Mouse (Mus musculus) liver, embryonic 14.5 days (tissue): ENCODE results near the gene Slc45a2. TPM values are rescaled to one million over a fixed set of nuclear protein-coding genes. Genes with fewer than 3 reads are reported as not detected.

Experiments used
- ATAC-seq: fragments of 200-750 bp; cut with Nextera tagmentation; 2 replicates; pipeline ENCODE4 v1.8.0; 2017; ENCODE audit warnings: moderate number of reproducible peaks, mild to moderate bottlenecking, moderate library complexity; ENCODE audit not compliant: insufficient read depth
- DNase-seq, 3 experiments: peaks; one replicate each; pipeline ENCODE4 v3.0.0-alpha.2; 2012 to 2013; ENCODE audit warnings: low read depth in 3 of 3, low spot score in 3 of 3
- H3K27ac ChIP-seq: fragments of 300-500 bp; sonication (generic); 2 replicates; pipeline ENCODE4 v1.5.1; 2014; ENCODE audit warnings: moderate library complexity, mild to moderate bottlenecking, control low read depth, inconsistent platforms
- H3K27me3 ChIP-seq: fragments of 300-500 bp; sonication (generic); 2 replicates; pipeline ENCODE4 v1.6.1; 2014; ENCODE audit warnings: mild to moderate bottlenecking, low read length, moderate library complexity; ENCODE audit not compliant: control insufficient read depth, insufficient read depth
- H3K36me3 ChIP-seq: fragments of 300-500 bp; sonication (generic); replicated peaks from 2 replicates; pipeline ENCODE4 v1.6.1; 2014; ENCODE audit warnings: low read depth; ENCODE audit not compliant: control insufficient read depth, insufficient read depth
- H3K4me1 ChIP-seq, 2 experiments: fragments of 200-500 bp in 1 of 2; fragments of 300-500 bp in 1 of 2; sonication (generic) in 1 of 2; replicated peaks; 2 replicates each; pipeline ENCODE4 v1.6.1; 2012 to 2014; ENCODE audit warnings: antibody characterized with exemption in 1 of 2, inconsistent platforms in 1 of 2, low read length in 1 of 2; ENCODE audit not compliant: control insufficient read depth in 2 of 2, insufficient read depth in 2 of 2
- H3K4me2 ChIP-seq: fragments of 300-500 bp; sonication (generic); 2 replicates; pipeline ENCODE4 v1.6.1; 2014; ENCODE audit warnings: low read depth, mild to moderate bottlenecking, control low read depth, moderate library complexity
- H3K4me3 ChIP-seq, 2 experiments: fragments of 200-500 bp in 1 of 2; fragments of 300-500 bp in 1 of 2; sonication (generic) in 1 of 2; 2 replicates each; pipeline ENCODE4 v1.5.1; 2012 to 2014; ENCODE audit warnings: low read depth in 2 of 2, low read length in 2 of 2, mild to moderate bottlenecking in 2 of 2, control low read depth in 1 of 2, inconsistent platforms in 1 of 2, moderate library complexity in 1 of 2; ENCODE audit not compliant: insufficient read depth in 1 of 2
- H3K9ac ChIP-seq: fragments of 300-500 bp; sonication (generic); replicated peaks from 2 replicates; pipeline ENCODE4 v1.6.1; 2014; ENCODE audit warnings: mild to moderate bottlenecking, control low read depth, moderate library complexity
- H3K9me3 ChIP-seq: fragments of 300-500 bp; sonication (generic); 2 replicates; pipeline ENCODE4 v1.6.1; 2016; ENCODE audit warnings: low read length, mixed read lengths; ENCODE audit not compliant: control insufficient read depth
- CTCF ChIP-seq: IDR thresholded peaks from 2 replicates; pipeline ENCODE4 v1.5.1; 2016; ENCODE audit warnings: antibody characterized with exemption, low read depth, control low read depth
- EP300 ChIP-seq: IDR thresholded peaks from 2 replicates; pipeline ENCODE4 v1.6.1; 2016; ENCODE audit warnings: antibody characterized with exemption, low read depth
- WGBS: fragments of 180-500 bp; shearing (Covaris S2); extraction: QIAGEN DNeasy Blood & Tissue Kit; methylation state at CpG from one replicate; pipeline ENCODE4 v1.1.7; 2014; ENCODE audit not compliant: insufficient replicate concordance; 5-methylcytosine and 5-hydroxymethylcytosine counted together
- polyA plus RNA-seq, 2 experiments: library from polyadenylated mRNA; depleted of rRNA in 1 of 2; stranded (reverse) in 1 of 2; unstranded in 1 of 2; fragments of >200 nt; fragmentation: Nextera tagmentation in 1 of 2; extraction: Ambion mirVana in 1 of 2; gene quantifications; 2 replicates each; pipeline versions ENCODE4 v1.2.1 to v1.2.3; 2012 to 2014

The Slc45a2 gene
- polyA plus RNA-seq, 2 experiments, result 0.01 TPM; not detected in 1

DNA sequence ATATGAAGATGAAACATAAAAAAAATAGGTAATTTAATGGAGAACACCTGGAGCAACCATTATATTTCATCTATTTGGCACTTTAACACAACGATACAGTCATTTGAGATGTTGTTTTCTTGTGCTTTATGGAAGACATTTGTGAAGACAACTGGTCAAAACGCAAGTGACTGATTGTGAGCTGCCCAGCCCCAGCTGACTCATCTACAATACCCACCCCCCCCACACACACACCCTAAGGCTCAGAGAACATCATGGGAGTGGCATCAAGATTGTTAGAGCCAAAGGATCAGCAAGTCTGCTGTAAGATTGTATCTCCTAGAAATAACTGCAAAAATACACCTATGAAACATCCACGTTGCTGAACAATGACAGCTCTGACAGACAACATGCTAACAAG is 31.1 kb upstream of the Slc45a2 start:
- no peak overlapping the region for H3K27ac ChIP-seq
- WGBS, result 41% methylated on average over 3 of the region's 3 CpGs
- TF ChIP-seq CTCF (no peak), EP300 (no peak)
- ATAC-seq, result no peak
- no peaks in the 10 kb centered on the region for H3K27me3 ChIP-seq
- no peak overlapping the region for H3K9ac ChIP-seq
- no peak overlapping the region for H3K4me3 ChIP-seq
- no peaks in the 10 kb centered on the region for H3K9me3 ChIP-seq
- no peaks in the 10 kb centered on the region for H3K4me1 ChIP-seq
- DNase-seq, result no peak
- H3K36me3 ChIP-seq, result no peaks in the 10 kb centered on the region
- no peak overlapping the region for H3K4me2 ChIP-seq

DNA sequence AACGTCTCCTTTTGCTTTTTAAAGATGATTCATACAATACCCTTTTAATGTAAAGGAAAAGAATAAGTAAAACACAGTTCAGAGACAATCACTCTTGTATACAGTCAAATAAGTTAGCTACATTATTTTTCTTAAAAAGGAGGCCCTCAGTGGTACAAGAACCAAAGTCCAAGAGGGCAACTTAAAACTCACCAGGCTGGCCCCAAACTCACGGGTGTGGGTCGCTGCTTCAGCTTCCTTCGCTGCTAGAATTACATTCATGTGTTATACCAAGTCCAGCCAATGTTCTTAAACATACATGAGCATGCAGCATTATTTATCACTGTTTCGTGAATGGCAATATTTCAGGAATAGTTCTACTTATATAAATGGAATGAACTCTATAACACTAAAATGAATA is 29.7 kb upstream of the Slc45a2 start:
- 61% methylated on average over 5 of the region's 5 CpGs for WGBS
- DNase-seq, result no peak
- H3K9ac ChIP-seq, result no peak overlapping the region

DNA sequence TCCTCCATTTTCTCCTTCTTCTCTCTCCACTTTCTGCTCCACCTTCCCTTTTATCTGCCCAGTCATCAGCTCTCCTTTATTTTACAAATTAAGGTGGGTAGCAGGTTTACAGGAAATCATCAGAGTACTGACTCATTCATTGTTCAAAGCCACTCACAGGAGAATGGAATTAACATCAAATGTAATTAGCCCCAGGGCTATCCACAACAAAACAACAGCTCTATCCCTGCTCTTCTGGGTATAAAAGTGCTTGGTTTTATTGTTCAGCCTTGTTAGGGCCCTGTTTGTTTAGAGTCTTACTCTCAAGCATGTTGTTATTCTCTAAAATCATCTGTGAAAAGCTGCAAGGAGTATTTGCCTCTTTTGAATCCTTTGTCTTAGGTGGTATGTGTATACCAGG is 23.4 kb upstream of the Slc45a2 start:
- no peak overlapping the region for H3K4me3 ChIP-seq
- no peak for ATAC-seq
- no peak for DNase-seq

More for the DNA sequence above, 29.7 kb upstream of the Slc45a2 start:
- ATAC-seq, result no peak
- no peak overlapping the region for H3K4me2 ChIP-seq
- no peak overlapping the region for H3K27ac ChIP-seq
- H3K4me3 ChIP-seq, result no peak overlapping the region
- H3K9me3 ChIP-seq, result no peaks in the 10 kb centered on the region
- no peaks in the 10 kb centered on the region for H3K27me3 ChIP-seq
- no peaks in the 10 kb centered on the region for H3K36me3 ChIP-seq
- H3K4me1 ChIP-seq, result no peaks in the 10 kb centered on the region
- TF ChIP-seq CTCF (no peak), EP300 (no peak)

DNA sequence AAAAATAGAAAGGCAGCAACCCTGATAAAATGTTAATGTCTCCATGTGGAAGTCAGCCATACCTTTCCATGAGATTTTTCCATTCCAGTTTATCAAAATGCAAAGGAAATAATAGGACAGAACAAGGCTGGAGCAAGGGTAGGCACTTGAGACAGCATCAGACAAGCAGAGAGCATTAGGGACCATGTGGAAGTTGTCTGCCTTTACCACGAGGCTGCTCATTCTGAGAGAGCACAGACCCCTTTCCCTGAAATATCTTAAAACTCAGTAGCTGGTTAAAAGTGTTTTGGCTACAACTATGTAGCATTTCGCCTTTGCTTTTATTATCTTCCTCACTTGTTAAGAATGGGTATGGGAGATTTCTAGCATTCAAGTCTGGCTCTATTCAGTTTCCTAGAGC is 19.8 kb upstream of the Slc45a2 start:
- DNase-seq, result no peak
- 48% methylated on average over 2 of the region's 2 CpGs for WGBS
- H3K9ac ChIP-seq, result no peak overlapping the region
- peaks cover 0 to 7% of the 10 kb centered on the region in 2 experiments; a peak in 2 of 4 replicates for H3K4me1 ChIP-seq
- no peak for TF ChIP-seq EP300
- TF ChIP-seq CTCF, result no peak
- no peak for ATAC-seq
- H3K36me3 ChIP-seq, result no peaks in the 10 kb centered on the region
- H3K27ac ChIP-seq, result no peak overlapping the region
- H3K9me3 ChIP-seq, result no peaks in the 10 kb centered on the region
- H3K4me2 ChIP-seq, result peak overlapping the region; percentile 74
- H3K27me3 ChIP-seq, result no peaks in the 10 kb centered on the region
- H3K4me3 ChIP-seq, result peak overlapping the region in 1 of 2 experiments; percentile 64; a peak in 1 of 4 replicates

More for the DNA sequence above, 23.4 kb upstream of the Slc45a2 start:
- TF ChIP-seq CTCF, result no peak
- no peak for TF ChIP-seq EP300
- Histone ChIP-seq H3K27ac (no peak overlapping the region), H3K36me3 (no peaks in the 10 kb centered on the region), H3K9me3 (no peaks in the 10 kb centered on the region), H3K9ac (no peak overlapping the region), H3K4me1 (peaks cover 0 to 5% of the 10 kb centered on the region in 2 experiments; a peak in 2 of 4 replicates), H3K4me2 (no peak overlapping the region), H3K27me3 (no peaks in the 10 kb centered on the region)

DNA sequence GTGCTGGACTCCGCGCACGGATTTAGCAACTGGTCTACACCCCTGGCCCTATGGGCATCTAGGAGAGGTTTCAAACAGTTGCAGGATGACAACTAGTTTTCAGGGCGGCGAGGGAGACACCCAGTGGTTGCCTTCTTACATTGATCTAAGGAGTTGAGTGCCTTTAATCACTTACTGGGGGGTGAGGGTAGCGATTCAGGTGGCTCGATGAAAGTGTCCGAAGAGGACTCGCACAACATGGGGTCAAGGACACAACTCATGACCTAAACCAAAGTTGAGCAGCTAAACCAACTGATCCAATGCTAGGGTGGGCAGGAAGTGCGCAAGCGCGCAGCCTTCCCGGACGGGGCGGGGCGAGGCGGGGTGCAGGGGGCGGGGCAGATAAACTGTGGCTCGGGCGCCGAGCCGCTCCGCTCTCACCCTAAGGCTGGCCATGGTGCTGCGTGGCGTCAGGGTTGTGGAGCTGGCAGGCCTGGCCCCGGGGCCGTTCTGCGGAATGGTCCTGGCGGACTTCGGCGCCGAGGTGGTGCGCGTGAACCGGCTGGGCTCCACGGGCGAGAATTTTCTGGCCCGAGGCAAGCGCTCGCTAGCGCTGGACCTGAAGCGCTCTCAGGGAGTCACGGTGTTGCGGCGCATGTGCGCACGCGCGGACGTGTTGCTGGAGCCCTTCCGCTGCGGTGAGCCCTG is 19.0 kb upstream of the Slc45a2 start, which contains the start of gene Amacr:
Amacr (plus strand) TSS at position 380 of the 687 bp plus-strand sequence.
- no peaks in the 10 kb centered on the region for H3K9me3 ChIP-seq
- no peaks in the 10 kb centered on the region for H3K27me3 ChIP-seq
- WGBS, result under 1% methylated on average over 52 of the region's 52 CpGs
- TF ChIP-seq CTCF (peak; percentile 43), EP300 (no peak)
- H3K36me3 ChIP-seq, result no peaks in the 10 kb centered on the region
- H3K4me2 ChIP-seq, result peak within 1 kb of the TSS; percentile 74
- H3K4me3 ChIP-seq, result peak within 1 kb of the TSS; percentile 64 to 68
- peak; percentile 60 to 63 (median 61) for DNase-seq
- peaks cover 0 to 9% of the 10 kb centered on the region in 2 experiments; a peak in 2 of 4 replicates for H3K4me1 ChIP-seq
- ATAC-seq, result peak; percentile 97
- H3K27ac ChIP-seq, result peak within 1 kb of the TSS; percentile 34; the same call in 1 of the 2 replicates
- H3K9ac ChIP-seq, result peak within 1 kb of the TSS; percentile 57
